Mouse (Mus musculus) thymus, adult 2 months (tissue): ENCODE measurements around the gene Dgka. TPM values are rescaled to one million over a fixed set of nuclear protein-coding genes. Genes with fewer than 3 reads are reported as not detected.

Experiments
- DNase-seq: peaks from one replicate; pipeline ENCODE4 v3.0.0; 2021
- H3K27ac ChIP-seq: fragments of 200-500 bp; 2 replicates; pipeline ENCODE4 v1.5.1; 2012; ENCODE audit warnings: low read length, control low read depth; ENCODE audit not compliant: control insufficient read depth, insufficient read depth
- H3K27me3 ChIP-seq: fragments of 200-500 bp; 2 replicates; pipeline ENCODE4 v1.6.1; 2012; ENCODE audit warnings: mild to moderate bottlenecking, low read length, moderate library complexity, mixed read lengths; ENCODE audit not compliant: control insufficient read depth, insufficient read depth
- H3K36me3 ChIP-seq: fragments of 200-500 bp; 2 replicates; pipeline ENCODE4 v1.6.1; 2012; ENCODE audit warnings: mild to moderate bottlenecking, low read length, moderate library complexity; ENCODE audit not compliant: control insufficient read depth, insufficient read depth
- H3K4me1 ChIP-seq: fragments of 200-500 bp; replicated peaks from 2 replicates; pipeline ENCODE4 v1.6.1; 2012; ENCODE audit warnings: low read length; ENCODE audit not compliant: control insufficient read depth, insufficient read depth
- H3K4me3 ChIP-seq: fragments of 200-500 bp; 2 replicates; pipeline ENCODE4 v1.5.1; 2012; ENCODE audit warnings: mild to moderate bottlenecking, low read length, control low read depth, moderate library complexity; ENCODE audit not compliant: control insufficient read depth, insufficient read depth
- CTCF ChIP-seq: fragments of 200-500 bp; IDR thresholded peaks from 2 replicates; pipeline ENCODE4 v1.5.1; 2012; ENCODE audit warnings: mild to moderate bottlenecking, control low read depth, low read length, moderate library complexity, borderline replicate concordance; ENCODE audit not compliant: control insufficient read depth, poor library complexity, insufficient read depth; ENCODE audit errors: extremely low read depth
- POLR2A ChIP-seq: fragments of 200-500 bp; IDR thresholded peaks from 2 replicates; pipeline ENCODE4 v1.6.1; 2012; ENCODE audit warnings: mild to moderate bottlenecking, low read length, control low read depth, moderate library complexity; ENCODE audit not compliant: control insufficient read depth, poor library complexity, insufficient read depth; ENCODE audit errors: extremely low read depth
- WGBS: fragments of 180-500 bp; shearing (Covaris S2); methylation state at CpG from one replicate; pipeline ENCODE4 v1.1.7; 2018; 5-methylcytosine and 5-hydroxymethylcytosine counted together
- polyA plus RNA-seq: library from polyadenylated mRNA; depleted of rRNA; stranded (reverse); fragments of >200 nt; gene quantifications from 2 replicates; pipeline ENCODE4 v1.2.3, GENCODE M21; 2012

Gene Dgka
- polyA plus RNA-seq, 1 experiment, result 374 TPM

DNA sequence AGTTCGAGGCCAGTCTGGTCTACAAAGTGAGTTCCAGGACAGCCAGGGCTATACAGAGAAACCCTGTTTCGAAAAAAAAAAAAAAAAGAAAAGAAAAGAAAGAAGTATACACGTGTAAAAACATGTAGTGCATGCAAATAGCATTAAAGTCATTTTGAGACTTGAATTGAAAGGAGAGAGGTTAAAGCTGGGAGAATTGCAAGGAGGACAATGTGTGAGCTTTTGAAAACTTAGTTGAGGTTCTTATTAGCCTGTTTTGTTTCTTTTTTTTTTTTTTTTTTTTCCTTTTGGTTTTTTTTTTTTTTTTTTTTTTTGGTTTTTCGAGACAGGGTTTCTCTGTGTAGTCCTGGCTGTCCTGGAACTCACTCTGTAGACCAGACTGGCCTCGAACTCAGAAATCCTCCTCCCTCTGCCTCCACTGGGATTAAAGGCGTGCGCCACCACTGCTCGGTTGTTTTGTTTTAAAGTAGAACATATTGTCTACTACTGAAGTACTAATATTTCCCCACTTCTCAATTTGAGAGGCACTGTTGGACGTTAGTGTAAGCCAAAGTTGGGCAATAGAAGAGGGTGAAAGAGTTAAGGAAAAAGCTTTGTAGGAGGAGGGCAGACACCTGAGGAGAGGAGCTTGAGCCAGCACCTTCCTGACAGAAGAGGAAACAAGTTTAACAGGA lies 2.5 kb upstream of the Dgka start:
- Histone ChIP-seq H3K27ac (peak overlapping the region; percentile 99), H3K4me1 (peaks cover 10% of the 10 kb centered on the region), H3K27me3 (no peaks in the 10 kb centered on the region), H3K4me3 (peak overlapping the region; percentile 88), H3K36me3 (peaks cover 2% of the 10 kb centered on the region; the same call in 1 of the 2 replicates)
- WGBS, result 20% methylated on average over 9 of the region's 9 CpGs
- no peak for TF ChIP-seq CTCF
- TF ChIP-seq POLR2A, result no peak
- DNase-seq, result no peak

DNA sequence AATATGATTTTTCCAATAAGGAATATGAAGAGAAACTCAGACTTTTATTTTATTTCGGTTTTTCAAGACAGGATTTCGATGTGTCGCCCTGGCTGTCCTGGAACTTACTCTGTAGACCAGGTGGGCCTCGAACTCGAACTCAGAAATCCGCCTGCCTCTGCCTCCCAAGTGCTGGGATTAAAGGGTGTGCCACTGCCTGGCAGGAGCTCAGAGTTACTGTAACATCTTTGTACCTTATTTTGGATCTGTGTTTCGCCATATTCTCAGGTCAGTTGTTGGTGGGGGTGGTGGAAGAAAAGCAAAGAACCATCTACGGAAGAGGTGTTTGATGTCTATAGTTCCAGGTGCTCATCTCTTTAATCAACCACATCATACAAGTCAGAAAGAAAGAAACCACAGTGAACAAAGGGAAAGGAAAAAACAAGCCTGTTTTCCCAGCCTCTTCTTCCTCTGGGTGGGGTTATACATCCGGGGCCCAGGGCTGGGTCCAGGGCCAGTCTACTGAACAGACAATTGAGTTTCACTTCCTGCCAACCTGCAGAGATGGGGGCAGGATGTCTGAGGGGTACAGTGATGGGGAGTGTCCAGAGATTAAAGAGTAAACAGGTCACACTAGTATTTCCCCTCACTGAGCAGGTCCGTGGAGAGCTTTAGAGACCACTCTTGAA lies 1.4 kb upstream of the Dgka start:
- DNase-seq, result peak; percentile 86
- no peaks in the 10 kb centered on the region for H3K36me3 ChIP-seq
- H3K27me3 ChIP-seq, result no peaks in the 10 kb centered on the region
- WGBS, result 23% methylated on average over 10 of the region's 10 CpGs
- H3K27ac ChIP-seq, result peak overlapping the region; percentile 100
- H3K4me1 ChIP-seq, result peaks cover 10% of the 10 kb centered on the region
- TF ChIP-seq POLR2A (peak; percentile 38; the same call in 1 of the 2 replicates), CTCF (no peak)
- peak overlapping the region; percentile 67 for H3K4me3 ChIP-seq

DNA sequence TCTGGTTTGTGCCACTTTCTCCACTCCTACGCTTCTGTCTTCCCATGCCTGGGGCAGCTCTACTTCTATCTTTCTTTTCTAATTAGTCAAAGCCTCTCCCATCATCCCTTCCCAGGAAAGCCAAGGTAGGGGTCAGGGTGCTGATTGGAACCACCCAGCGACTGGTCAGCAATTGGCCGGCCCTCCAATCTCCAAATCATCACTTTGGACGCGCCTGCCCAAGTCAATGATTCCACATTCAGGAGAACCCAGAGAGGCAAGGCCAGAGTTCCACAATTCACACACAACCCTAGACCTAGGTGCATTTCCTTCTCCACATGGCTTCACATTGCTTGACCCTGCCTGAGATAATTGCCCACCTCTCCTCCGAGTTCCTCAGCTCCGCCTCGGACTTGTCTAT lies 444 bp downstream of the Dgka start:
- peak overlapping the region; percentile 88 for H3K4me3 ChIP-seq
- TF ChIP-seq POLR2A (no peak), CTCF (no peak)
- H3K36me3 ChIP-seq, result peaks cover 5% of the 10 kb centered on the region; the same call in 1 of the 2 replicates
- 40% methylated on average over 8 of the region's 8 CpGs for WGBS
- peak overlapping the region; percentile 100 for H3K27ac ChIP-seq
- DNase-seq, result peak; percentile 35
- no peaks in the 10 kb centered on the region for H3K27me3 ChIP-seq
- H3K4me1 ChIP-seq, result peaks cover 6% of the 10 kb centered on the region

DNA sequence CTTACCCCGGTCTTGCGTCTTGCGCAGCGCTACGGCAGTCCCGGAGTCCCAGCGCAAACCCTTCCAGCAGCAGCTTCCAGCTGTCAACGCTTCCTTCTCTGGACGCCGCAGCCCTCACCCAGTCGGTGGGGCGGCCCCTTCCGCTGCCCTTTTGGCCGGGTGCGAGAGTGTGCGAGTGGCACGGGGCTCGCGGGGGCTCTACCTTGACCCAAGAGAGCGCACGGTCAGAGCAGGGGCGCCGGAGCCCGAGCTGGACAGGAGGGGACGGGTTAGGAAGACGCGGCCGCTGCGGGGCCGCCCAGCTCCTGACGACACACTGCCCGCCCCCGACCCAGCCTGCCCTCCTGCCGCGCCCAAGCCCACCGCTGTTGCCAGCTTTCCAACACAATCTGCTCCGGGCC lies 864 bp downstream of the Dgka start:
- H3K4me1 ChIP-seq, result peaks cover 6% of the 10 kb centered on the region

DNA sequence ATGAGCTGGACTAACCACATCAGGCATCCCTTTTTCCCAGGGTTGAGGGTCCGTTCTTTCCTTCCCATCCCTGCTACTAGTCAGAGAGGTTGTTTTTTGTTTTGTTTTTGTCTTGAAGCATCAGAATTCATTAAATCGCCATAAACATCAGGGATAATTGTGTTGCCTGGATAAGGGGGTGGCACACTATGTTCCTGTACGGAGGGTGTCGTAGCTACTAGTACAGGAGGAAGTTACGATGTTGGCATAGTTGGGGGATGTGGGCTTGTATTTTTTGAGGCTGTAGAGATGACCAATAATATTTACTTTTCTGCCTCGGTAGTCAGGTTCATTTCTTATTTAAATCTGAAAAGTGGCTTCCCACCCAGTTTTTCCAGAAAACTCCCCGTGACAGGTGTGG lies 1.4 kb downstream of the Dgka start:
- 2% methylated on average over 7 of the region's 7 CpGs for WGBS
- peaks cover 6% of the 10 kb centered on the region for H3K4me1 ChIP-seq

More for the DNA sequence above, 864 bp downstream of the Dgka start:
- H3K27ac ChIP-seq, result peak overlapping the region; percentile 100
- WGBS, result under 1% methylated on average over 37 of the region's 37 CpGs
- peak; percentile 70 for DNase-seq
- peak overlapping the region; percentile 88 for H3K4me3 ChIP-seq
- H3K36me3 ChIP-seq, result peaks cover 6% of the 10 kb centered on the region
- no peaks in the 10 kb centered on the region for H3K27me3 ChIP-seq
- TF ChIP-seq CTCF (no peak), POLR2A (peak; percentile 27; the same call in 1 of the 2 replicates)

DNA sequence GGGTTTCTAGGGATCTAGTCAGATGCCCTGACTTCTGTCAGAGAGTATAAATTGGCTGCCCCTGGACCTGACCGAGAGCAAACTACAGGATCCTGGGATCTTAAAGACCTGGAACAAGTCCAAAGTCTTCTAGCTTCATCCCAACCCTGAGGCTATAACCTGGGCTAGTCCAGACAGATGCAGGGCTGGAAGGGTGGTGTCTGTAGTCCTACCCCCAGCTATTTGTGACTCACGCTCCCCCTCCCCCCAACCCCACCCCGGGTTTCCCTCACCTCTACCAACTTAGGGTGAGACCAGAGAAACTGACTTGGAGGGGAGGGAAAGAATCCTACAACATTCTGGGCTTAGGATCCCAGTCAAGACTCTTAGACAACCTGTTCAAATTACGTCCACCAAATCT lies 2.0 kb downstream of the Dgka start:
- no peaks in the 10 kb centered on the region for H3K27me3 ChIP-seq
- H3K4me1 ChIP-seq, result peaks cover 6% of the 10 kb centered on the region
- peaks cover 16% of the 10 kb centered on the region for H3K36me3 ChIP-seq
- no peak for DNase-seq
- H3K27ac ChIP-seq, result no peak overlapping the region
- WGBS, result 42% methylated on average over 4 of the region's 4 CpGs
- H3K4me3 ChIP-seq, result peak overlapping the region; percentile 15; the same call in 1 of the 2 replicates
- no peak for TF ChIP-seq CTCF
- no peak for TF ChIP-seq POLR2A

More for the DNA sequence above, 1.4 kb downstream of the Dgka start:
- Histone ChIP-seq H3K27ac (peak overlapping the region; percentile 100; the same call in 1 of the 2 replicates), H3K36me3 (peaks cover 12% of the 10 kb centered on the region), H3K4me3 (peak overlapping the region; percentile 88), H3K27me3 (no peaks in the 10 kb centered on the region)
- DNase-seq, result no peak
- TF ChIP-seq POLR2A, result no peak
